Mouse (Mus musculus) urinary bladder, adult 18-20 months (tissue): ENCODE data around the gene Dlk2.

ENCODE experiments used
- DNase-seq, 2 experiments: peaks; one replicate each; pipeline ENCODE4 v3.0.0; 2022; ENCODE audit warnings: low spot score in 2 of 2, mixed read lengths in 2 of 2

Gene Dlk2

DNA sequence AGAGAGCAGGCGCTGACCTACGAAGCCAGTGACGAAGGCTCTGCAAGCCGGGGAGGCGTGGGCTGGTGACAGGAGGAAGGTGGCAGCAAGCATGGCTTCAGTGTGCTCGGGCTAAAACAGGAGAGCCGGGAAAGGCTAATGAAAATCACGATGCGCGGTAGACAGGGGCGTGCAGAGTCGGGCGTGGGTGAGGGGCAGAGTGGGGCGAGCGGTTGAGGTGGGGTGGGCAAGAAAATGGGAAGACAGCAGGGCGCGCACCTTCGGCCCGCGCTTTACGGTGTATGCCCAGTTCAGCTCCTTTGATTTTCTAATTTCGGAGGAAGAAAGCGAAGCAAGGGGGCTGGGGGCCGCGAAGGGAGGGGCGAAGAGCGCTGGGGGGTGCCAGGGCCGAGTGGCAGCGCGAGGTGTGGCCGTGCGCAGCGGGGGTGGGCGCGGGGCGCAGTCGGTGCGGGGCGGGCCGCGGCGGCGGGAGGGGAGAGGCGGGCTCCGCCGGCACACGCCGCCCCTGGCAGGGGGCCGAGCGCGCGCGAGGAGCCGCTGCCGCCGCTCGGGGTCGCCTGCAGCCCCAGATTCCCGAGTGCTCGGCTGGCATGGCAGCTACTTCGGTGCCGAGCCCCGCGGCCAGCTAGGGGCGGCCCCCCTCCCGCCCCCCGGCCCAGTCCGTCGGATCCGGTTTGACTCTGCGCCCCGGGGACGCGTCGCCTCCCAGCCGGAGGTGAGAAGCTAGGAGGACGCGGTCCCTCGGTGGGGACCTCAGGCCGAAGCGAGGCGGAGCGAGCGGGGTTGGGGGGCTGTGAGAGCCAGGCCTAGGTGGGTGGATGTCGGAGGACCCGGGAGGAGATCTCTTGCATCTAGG is at the start of gene Dlk2:
Dlk2 (plus strand) TSS at position 58 of the 856 bp plus-strand sequence.
- no peak for DNase-seq

DNA sequence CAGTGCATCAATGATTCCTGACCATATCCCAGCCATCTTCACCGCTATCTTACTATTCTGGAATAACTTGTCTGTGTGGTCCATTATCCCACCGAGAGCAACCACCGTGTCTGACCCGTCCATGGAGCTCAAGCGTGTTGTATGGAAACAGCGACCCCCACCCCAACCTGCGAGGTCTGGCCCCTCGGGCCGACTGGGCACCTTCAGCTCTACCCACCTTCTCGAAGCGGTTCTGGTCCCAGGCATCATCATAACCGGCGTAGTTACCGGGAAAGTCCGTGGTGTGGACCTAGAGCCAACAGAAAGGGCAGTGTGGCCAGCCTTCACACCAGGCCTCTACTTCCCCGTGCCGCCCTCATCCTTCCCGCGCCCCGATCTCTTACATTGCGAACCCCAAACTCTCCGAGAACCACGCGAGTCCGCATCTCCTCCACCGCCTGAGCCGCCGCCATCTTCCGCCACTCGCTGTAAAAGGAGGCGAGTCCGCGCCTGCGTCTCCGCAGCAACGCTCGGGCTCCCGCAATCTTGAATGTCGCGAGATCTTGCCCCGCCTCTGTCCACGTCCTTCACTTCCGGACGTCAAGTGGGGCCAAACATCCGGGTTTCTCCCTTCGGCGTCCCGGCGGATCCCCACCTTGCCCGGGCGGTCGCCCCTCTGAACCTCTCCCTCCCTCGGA is 49.6 kb upstream of the Dlk2 start, which contains the start of the genes Polr1c and Yipf3:
Polr1c (minus strand) TSS at position 543 of the 677 bp plus-strand sequence.
Yipf3 (plus strand) TSS at position 569 of the 677 bp plus-strand sequence.
- peak; percentile 92 to 94 for DNase-seq

GRCm38 (mm10) chr17:46248189-46248522 is 49.1 kb upstream of the Dlk2 start:
- no peak for DNase-seq

DNA sequence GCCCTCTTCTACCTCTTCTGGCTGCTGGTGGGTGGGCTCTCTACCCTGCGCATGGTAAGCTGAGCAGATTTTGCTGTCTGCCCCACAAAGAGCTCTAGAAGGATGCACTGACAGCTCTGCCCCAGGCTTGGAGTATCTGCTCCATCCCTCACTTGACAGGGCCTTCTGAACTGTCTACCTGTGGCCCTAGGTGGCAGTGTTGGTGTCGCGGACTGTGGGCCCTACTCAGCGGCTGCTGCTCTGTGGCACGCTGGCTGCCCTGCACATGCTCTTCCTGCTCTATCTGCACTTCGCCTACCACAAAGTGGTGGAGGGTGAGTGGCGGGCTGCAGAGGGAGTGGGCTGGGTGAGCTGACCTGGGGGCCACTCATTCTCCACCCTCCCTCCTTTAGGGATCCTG is 46.0 kb upstream of the Dlk2 start:
- DNase-seq, result no peak

- no peak for DNase-seq
Measured at GRCm38 (mm10) chr17:46252571-46253451, 44.4 kb upstream of the Dlk2 start.

DNA sequence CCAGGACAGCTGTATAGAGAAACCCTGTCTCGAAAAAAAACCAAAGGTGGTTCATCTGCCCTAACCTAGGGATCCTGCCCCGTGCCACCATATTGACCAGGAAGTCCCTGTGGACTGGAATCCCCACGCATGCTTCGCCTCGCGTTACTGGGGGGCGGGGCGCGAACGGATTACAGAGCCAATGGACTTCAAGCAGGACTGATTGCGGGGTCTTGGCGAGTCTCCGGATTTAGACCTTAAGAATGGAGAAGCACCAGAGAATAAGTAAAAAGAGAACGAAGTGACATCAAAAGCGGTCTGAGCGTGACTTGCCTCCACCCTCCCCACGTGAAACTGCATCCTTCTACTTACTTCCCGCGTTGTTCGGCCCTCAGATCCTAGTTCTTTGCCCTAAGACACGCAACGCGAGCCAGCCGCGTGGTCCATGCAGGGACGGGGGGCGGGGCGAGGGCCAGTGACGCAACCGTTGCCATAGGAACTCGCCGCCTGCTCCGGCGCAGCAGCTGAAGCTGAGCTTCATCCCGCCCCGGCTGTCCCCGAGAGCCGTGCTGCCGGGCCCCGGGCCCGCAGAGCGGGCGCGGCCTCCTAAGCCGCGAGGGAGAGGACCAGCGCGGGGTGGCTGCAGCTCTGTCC is 43.7 kb upstream of the Dlk2 start, which contains the start of gene Lrrc73:
Lrrc73 (plus strand) TSS at position 80 of the 633 bp plus-strand sequence.
- peak; percentile 86 to 87 for DNase-seq

GRCm38 (mm10) chr17:46254106-46254505 is 43.1 kb upstream of the Dlk2 start:
- DNase-seq, result no peak

DNA sequence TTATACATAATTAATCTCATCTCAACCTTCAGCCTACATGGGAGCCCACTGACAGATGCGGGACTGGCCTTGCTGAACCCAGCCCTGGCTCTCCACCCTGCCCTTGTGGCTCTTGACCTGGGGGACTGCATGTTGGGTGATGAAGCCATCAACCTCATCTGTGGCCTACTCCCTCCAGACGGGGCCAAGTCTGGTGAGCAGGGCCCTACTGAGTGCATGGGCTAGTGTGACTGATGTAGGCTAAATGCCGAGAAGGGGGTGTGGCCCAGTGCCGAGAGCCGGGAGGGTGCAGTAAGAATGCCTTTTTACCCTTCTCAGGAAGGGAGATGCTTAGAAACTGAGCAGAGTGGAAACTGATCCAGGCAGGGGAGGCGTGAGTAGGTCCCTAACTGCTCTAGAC is 42.1 kb upstream of the Dlk2 start:
- DNase-seq, result no peak

- no peak for DNase-seq
Measured at GRCm38 (mm10) chr17:46258279-46259053, 38.8 kb upstream of the Dlk2 start.

- DNase-seq, result no peak
Measured at GRCm38 (mm10) chr17:46259675-46260074, 37.5 kb upstream of the Dlk2 start.

- no peak for DNase-seq
Measured at GRCm38 (mm10) chr17:46262201-46262694, 35.0 kb upstream of the Dlk2 start.

DNA sequence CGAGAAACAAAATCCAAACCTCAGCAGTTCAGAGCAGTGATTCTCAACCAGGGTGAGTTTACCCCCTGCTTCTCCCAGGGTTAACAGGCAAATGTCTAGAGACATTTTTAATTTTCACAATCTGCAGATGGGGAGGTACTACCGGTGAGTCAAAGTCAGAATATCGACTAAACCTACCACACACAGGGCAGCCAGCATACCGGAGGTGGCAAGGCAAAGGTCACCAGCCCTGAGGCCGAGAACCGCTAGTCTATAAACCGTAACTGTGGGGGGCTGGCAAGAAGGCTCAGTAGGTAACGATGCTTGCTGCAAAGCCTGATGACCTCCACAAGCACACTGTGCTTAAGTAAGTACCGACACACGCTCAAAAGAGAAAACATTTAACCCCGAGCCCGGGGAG is 31.7 kb upstream of the Dlk2 start:
- no peak for DNase-seq

DNA sequence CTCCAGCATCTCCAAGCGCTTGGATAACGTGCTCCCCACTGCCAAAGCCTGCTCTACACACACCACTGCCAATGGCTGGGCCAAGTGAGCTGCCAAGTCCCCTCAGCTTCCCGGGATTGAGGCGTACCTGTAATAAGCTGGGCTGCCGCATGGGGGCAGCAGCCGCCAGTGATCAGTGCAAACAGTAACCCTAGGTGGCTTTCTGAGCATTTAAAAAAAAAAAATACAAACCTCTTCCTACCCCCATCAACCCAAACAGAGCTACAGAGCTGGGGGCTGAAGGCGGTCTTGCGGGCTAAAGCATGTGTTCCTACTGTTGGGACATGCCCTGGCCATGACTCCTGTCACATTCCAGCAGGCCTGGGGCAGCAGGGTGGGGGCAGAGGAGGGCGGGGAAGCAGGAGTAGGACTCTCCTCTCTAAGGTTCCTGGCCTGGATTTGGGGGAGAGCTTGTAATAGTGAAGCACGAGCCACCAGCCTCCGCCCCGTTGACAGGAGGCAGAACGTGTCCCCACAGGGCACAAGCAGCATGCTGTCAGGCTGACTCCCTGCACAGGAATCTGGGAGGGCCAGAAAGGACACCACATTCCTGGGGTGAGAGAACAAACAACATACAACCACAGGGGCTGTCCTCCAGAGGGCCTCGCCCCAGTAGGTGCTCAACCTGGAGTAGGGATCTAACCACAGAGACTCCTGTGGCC is 31.2 kb upstream of the Dlk2 start:
- DNase-seq, result peak; percentile 69 to 82

DNA sequence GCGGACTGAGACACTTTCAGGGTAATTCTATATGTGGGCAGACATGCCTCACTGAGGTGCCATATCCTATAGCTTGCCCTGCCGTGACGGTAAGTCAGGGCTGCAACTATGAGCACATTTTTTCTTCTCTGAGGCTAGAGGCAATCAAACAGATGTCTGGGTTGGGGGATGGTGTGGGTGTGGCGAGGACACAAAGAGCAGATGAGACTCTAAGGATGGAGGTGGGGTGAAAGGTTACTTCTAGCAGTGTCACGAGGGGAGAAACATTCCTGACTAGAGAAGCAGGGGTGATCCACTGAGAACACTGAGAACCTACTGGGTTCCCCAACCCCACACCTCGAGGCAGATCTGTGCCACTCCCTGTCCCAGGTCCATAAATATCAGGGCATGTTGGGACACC is 30.2 kb upstream of the Dlk2 start:
- DNase-seq, result no peak

DNA sequence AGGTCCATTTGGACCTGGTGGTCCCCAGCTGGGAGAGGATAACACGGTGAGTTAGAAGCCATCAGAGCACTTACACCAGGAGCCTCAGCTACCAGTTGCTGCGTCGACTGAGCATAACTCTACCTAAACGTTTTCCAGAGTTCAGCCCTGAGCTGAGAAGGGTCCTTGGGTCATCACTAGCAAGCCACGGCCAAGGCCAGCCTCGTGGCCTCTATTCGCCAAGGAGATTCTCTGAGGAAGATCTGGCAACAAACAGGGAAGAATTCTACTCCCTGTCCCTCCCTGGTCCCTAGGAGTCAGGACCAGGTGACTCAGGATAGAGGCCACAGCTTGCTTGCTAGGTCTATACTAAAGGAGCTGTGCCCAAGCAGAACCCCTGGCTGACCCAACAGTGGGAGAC is 29.7 kb upstream of the Dlk2 start:
- DNase-seq, result no peak

DNA sequence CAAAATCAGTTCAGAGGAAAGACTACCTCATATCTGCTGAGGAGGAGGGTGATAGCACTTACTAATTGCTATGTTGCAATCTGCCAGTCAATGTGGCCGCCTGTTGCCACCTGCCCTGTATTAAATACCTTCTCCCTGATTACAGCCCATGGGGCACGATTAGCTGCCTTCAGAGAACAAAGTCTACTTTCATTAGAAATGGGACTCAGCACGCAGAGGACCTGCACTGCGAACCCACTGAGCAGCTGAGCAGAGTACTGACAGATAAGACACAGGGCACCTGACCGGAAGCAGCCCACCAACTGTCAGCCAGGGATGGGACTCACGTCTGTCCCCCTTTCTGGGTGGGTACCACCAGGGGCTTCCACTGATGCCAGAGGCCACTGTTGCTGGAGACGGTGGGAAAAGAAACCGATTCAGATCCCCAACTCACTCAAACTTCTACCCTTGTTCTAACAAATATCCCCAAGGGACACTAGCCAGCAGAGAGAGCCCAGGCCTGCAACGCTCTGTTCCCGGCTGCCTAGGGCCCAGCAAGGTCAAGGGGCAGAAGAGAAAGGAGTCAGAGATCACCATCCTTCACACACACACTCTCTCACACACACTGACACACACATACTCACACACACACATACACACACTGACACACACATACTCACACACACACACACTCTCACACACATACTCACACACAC is 29.0 kb upstream of the Dlk2 start:
- DNase-seq, result no peak

- peak in 1 of 2 experiments; percentile 57 for DNase-seq
Measured at GRCm38 (mm10) chr17:46269771-46270534, 27.3 kb upstream of the Dlk2 start.

DNA sequence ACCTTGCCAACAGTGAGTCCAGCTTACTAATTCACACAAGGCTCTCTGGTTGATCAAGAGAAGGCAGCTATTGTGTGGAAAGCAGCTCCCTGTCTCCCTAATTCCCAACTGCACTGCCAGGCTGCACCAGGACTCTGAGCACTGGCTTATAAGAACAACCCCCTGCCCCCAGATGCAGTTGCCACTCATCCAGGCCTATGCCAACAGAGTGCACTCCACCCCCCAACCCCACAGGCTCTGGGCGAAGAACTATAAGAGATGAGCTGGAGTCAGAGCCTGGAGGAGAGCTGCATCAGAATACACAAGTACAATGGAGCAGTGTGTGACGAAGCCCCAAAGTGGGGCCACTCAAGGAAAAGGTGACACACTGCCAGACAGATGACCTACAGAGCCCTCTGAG is 25.2 kb upstream of the Dlk2 start:
- no peak for DNase-seq
